Mouse (Mus musculus): ENCODE measurements around the gene Srcin1.

DNA sequence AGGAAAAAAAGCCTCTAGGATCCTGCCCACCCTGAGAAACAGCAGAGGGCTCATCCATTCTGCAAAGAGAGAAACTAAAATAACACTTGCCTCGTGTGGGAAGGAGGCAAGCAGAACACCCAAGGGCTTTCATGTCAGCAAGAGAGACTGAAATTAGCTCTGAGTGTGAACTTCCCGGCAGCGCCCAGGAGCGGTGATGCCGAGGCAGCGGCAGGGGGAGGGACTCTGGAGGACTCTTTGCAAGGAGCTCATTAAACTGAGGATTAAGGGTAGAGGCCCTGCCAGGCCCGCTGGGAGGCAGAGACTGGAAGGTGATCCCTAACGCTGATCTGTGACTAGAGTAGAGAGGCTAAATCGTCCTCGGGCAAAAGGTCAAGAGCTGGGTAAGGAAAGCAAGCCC is 13.2 kb upstream of the Srcin1 start:
- TF ChIP-seq POLR2A (IDR thresholded peaks at IDR 0.05; ENCODE audit: borderline replicate concordance, extremely low read depth, insufficient read depth, insufficient read length, poor library complexity, severe bottlenecking) (no peak), CTCF (IDR thresholded peaks at IDR 0.05; ENCODE audit: borderline replicate concordance, extremely low read depth, insufficient read depth, insufficient read length) (no peak)
